Mouse (Mus musculus) lung, adult 2 months (tissue): ENCODE measurements around the gene Tubgcp6.

Experiments used
- CTCF ChIP-seq: fragments of 200-500 bp; IDR thresholded peaks from 2 replicates; pipeline ENCODE4 v1.5.1; 2011; ENCODE audit warnings: mild to moderate bottlenecking, low read length, control low read depth; ENCODE audit not compliant: insufficient read depth
- POLR2A ChIP-seq: fragments of 200-500 bp; IDR thresholded peaks from 2 replicates; pipeline ENCODE4 v1.6.1; 2011; ENCODE audit warnings: low read depth, mild to moderate bottlenecking, control low read depth, low read length, borderline replicate concordance; ENCODE audit errors: extremely low read depth

DNA sequence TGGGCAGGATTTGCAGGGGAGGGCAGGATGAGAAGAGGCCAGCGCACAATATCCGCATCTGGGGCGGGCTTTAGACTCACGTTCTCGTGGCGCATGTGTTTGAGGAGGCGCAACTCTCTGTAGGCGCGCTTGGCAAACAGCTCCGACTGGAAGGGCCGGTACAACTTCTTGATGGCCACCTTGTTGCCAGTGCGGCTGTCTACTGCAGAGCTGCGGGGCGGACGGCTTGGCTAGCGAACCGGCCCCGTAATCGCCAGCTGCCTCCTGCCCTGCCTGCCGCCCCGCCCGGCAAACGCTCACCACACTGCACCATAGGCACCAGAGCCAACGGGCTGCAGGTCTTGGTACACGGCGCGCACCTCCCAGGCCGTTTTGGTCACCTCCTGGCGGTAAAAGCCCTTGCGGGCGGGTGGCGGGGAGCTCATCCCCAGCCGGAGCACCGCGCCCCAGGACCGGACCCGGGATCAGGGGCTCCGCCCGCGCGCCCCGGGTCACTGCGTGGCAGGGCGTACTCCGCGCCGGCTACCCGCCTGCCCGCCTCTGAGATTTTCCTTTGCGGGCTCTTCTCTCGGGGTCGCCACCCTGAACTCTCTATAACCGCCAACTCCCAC lies 17.2 kb upstream of the Tubgcp6 start:
- TF ChIP-seq CTCF: no peak
- peak; percentile 69; the same call in 1 of the 2 replicates for TF ChIP-seq POLR2A
